Mouse (Mus musculus) embryonic facial prominence, embryonic 10.5 days (tissue): Measurements from ENCODE around the gene Ubap2. TPM values are rescaled to one million over a fixed set of nuclear protein-coding genes. Genes with fewer than 3 reads are reported as not detected.

Experiments
- DNase-seq: peaks from one replicate; pipeline ENCODE4 v3.0.0-alpha.2; 2017; ENCODE audit warnings: low spot score
- H3K27ac ChIP-seq: fragments of 300-500 bp; sonication (generic); replicated peaks from 2 replicates; pipeline ENCODE4 v1.5.1; 2016; ENCODE audit warnings: mild to moderate bottlenecking
- H3K27me3 ChIP-seq: fragments of 300-500 bp; sonication (generic); replicated peaks from 2 replicates; pipeline ENCODE4 v1.6.1; 2016; ENCODE audit warnings: low read depth, mild to moderate bottlenecking; ENCODE audit not compliant: poor library complexity, severe bottlenecking
- H3K36me3 ChIP-seq: fragments of 300-500 bp; sonication (generic); replicated peaks from 2 replicates; pipeline ENCODE4 v1.6.1; 2016; ENCODE audit warnings: mild to moderate bottlenecking, moderate library complexity
- H3K4me1 ChIP-seq: fragments of 300-500 bp; sonication (generic); 2 replicates; pipeline ENCODE4 v1.6.1; 2016
- H3K4me3 ChIP-seq: fragments of 300-500 bp; sonication (generic); 2 replicates; pipeline ENCODE4 v1.5.1; 2016; ENCODE audit warnings: mild to moderate bottlenecking, moderate library complexity
- H3K9me3 ChIP-seq: fragments of 300-500 bp; sonication (generic); 2 replicates; pipeline ENCODE4 v1.6.1; 2016; ENCODE audit warnings: mild to moderate bottlenecking
- WGBS: fragments of 180-500 bp; shearing (Covaris S2); methylation state at CpG from one replicate; pipeline ENCODE4 v1.1.7; 2016; 5-methylcytosine and 5-hydroxymethylcytosine counted together
- polyA plus RNA-seq: library from polyadenylated mRNA; unstranded; fragments of >200 nt; fragmentation: Nextera tagmentation; extraction: Ambion mirVana; gene quantifications from 2 replicates; pipeline ENCODE4 v1.2.1, GENCODE M21; 2016

Gene Ubap2
- polyA plus RNA-seq, 1 experiment from 2014 or later, result 95.7 TPM

DNA sequence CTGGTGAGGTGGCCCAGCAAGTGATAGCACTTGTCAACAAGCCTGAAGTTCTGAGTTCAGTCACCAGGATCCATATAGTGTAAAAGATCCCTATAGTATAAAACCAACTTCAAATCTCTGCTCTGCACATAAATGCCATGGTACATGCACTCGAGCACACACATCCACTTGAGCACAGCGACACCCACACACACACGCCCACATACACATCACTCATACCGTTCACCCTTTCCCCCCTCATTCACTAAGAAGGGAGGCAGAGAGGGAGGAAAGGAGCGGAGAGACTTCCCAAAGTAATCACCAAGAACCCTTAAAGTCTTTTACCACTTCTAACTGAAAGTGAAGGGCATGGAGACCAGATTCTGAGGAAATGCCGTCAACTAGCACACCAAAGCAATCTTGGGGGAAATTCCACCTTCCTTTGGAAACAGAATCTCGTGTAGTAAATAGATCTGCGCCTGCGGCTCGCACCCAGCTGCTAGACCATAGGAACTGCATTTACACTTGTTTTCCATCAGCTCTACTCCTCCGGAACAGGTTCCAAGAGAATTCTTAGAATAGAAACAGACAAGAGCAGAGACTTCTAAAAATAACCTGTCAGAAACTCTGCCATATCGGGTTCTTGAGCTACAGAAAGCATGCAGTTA is 19.3 kb downstream of the Ubap2 start:
- peaks cover 64% of the 10 kb centered on the region for H3K36me3 ChIP-seq
- DNase-seq, result no peak
- no peak overlapping the region for H3K4me3 ChIP-seq
- no peaks in the 10 kb centered on the region for H3K27me3 ChIP-seq
- H3K27ac ChIP-seq, result no peak overlapping the region
- no peaks in the 10 kb centered on the region for H3K4me1 ChIP-seq
- 93% methylated on average over 12 of the region's 12 CpGs for WGBS
- no peaks in the 10 kb centered on the region for H3K9me3 ChIP-seq

DNA sequence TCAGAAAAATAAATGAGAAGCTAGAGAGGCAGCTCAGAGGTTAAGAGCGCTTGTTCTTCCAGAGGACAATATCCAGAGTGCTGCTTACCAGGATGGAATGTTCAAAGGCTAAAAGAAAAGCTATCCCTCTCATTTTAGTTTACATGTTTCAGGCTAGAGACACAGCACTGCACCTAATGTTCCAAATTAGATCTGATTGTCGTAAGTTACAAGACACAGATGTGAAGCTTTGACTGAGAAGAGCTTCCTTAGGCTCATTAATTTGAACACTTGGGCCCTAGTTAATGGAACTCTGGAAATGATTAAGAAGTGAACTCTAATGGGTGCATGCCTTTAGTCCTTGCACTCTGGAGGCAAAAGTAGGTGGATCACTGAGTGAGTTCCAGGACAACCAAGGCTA is 21.2 kb downstream of the Ubap2 start:
- Histone ChIP-seq H3K9me3 (no peaks in the 10 kb centered on the region), H3K36me3 (peaks cover 73% of the 10 kb centered on the region), H3K27me3 (no peaks in the 10 kb centered on the region), H3K4me1 (no peaks in the 10 kb centered on the region), H3K4me3 (no peak overlapping the region), H3K27ac (no peak overlapping the region)
- no peak for DNase-seq
- 79% methylated on average over 2 of the region's 2 CpGs for WGBS

DNA sequence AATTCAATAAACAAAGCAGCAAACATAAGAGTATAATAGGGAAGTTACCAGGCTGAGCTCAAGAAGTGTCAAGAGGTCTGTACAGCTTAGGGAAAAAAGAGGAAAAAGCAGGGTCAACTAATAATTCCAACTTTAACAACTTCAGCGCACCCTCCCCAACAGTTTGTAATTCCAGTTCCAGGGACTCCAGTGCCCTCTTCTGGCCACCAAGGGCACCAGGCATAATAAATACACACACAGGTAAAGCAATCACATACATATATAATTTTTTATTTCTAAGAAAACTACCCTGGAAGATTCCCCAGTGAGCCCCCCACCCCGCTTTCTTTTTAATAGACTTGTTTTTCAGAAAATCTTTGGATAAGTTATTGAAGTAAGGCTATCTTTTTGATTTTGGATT is 29.5 kb downstream of the Ubap2 start:
- Histone ChIP-seq H3K4me3 (no peak overlapping the region), H3K4me1 (no peaks in the 10 kb centered on the region), H3K27ac (no peak overlapping the region), H3K9me3 (no peaks in the 10 kb centered on the region; the same call in 1 of the 2 replicates), H3K27me3 (no peaks in the 10 kb centered on the region), H3K36me3 (peaks cover 97% of the 10 kb centered on the region)
- no peak for DNase-seq
- WGBS, result 93% methylated on average over 2 of the region's 2 CpGs

DNA sequence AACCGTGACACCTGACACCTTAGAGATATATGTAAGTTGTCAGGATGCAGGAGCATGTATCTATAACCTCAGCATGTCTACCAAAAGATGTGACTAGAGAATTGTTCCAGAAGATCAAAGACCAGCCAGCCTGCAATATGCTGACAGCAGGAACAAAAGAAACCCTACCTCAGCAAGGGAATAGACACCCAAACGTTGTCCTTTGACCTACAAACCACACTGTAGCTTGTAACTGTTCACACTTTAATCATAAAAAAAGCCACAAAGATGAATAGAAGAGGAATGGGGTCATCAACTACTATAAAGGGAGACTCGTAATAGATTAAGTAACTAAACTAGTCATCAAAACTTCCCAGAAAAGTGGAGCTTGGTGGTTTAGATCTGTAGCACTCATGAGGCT is 34.0 kb downstream of the Ubap2 start:
- WGBS, result 85% methylated on average over 3 of the region's 3 CpGs
- H3K36me3 ChIP-seq, result peaks cover 76% of the 10 kb centered on the region

DNA sequence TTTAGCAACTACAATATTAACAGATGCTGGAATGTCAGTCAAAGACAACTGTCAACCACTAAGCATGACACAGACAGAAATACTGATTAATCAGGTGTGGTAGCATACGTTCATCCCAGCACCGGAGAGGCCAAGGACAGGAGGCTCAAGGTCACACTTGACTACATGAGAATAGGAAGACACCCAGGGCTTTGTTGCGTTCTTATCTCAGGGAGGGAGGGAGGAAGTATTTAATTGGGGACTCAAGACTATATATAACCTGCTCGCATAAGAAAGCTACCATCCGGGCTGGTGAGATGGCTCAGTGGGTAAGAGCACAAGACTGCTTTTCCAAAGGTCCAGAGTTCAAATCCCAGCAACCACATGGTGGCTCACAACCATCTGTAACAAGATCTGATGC is 39.3 kb downstream of the Ubap2 start:
- H3K36me3 ChIP-seq, result peaks cover 76% of the 10 kb centered on the region
- no peaks in the 10 kb centered on the region for H3K27me3 ChIP-seq
- DNase-seq, result no peak
- 95% methylated on average over 5 of the region's 5 CpGs for WGBS
- no peaks in the 10 kb centered on the region for H3K4me1 ChIP-seq
- H3K9me3 ChIP-seq, result no peaks in the 10 kb centered on the region
- H3K27ac ChIP-seq, result no peak overlapping the region
- no peak overlapping the region for H3K4me3 ChIP-seq

More for the DNA sequence above, 34.0 kb downstream of the Ubap2 start:
- Histone ChIP-seq H3K27ac (no peak overlapping the region), H3K4me1 (no peaks in the 10 kb centered on the region), H3K27me3 (no peaks in the 10 kb centered on the region), H3K9me3 (no peaks in the 10 kb centered on the region; the same call in 1 of the 2 replicates), H3K4me3 (no peak overlapping the region)
- DNase-seq, result no peak

DNA sequence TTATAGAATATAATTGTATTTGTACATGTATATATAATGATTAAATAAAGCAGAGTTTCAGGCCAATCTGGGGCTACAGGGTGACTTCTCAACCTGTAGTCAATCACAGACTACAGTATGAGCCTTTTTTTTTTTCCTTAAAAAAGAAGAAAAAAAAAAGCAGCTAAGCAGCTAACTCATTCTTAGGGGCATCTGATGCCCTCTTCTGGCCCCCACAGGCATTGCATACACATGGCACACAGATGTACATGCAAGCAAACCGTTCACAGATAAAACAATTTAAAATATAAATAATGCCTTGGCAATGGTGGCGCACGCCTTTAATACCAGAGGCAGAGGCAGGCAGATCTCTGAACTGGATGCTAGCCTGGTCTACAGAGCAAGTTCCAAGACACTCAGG is 48.6 kb downstream of the Ubap2 start:
- peaks cover 100% of the 10 kb centered on the region for H3K36me3 ChIP-seq
- WGBS, result 86% methylated on average over 3 of the region's 3 CpGs

DNA sequence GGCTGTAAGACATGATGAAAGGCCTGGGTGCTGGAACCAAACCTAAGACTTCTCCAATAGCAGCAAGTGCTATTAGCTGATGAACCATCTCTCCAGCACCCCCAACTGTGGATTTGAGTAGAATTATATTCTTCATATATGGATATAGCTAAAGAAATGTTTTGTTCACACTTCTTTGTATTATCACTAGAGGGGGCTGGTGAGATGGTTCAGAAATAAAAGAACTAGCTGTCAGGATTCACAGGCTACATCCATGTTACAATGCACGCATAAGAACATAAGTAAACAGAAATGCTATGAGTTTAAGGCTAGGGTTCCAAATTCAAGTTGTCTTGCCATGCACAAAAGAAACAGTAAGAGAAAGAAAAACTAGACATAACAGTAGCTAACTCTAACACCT is 49.5 kb downstream of the Ubap2 start:
- Histone ChIP-seq H3K9me3 (no peaks in the 10 kb centered on the region), H3K4me3 (no peak overlapping the region), H3K27me3 (no peaks in the 10 kb centered on the region), H3K27ac (no peak overlapping the region), H3K4me1 (no peaks in the 10 kb centered on the region), H3K36me3 (peaks cover 100% of the 10 kb centered on the region)
- DNase-seq, result no peak
- 91% methylated on average over 1 of the region's 1 CpGs for WGBS

More for the DNA sequence above, 48.6 kb downstream of the Ubap2 start:
- no peak overlapping the region for H3K4me3 ChIP-seq
- H3K27me3 ChIP-seq, result no peaks in the 10 kb centered on the region
- DNase-seq, result peak; percentile 51
- no peak overlapping the region for H3K27ac ChIP-seq
- H3K4me1 ChIP-seq, result no peaks in the 10 kb centered on the region
- no peaks in the 10 kb centered on the region for H3K9me3 ChIP-seq

DNA sequence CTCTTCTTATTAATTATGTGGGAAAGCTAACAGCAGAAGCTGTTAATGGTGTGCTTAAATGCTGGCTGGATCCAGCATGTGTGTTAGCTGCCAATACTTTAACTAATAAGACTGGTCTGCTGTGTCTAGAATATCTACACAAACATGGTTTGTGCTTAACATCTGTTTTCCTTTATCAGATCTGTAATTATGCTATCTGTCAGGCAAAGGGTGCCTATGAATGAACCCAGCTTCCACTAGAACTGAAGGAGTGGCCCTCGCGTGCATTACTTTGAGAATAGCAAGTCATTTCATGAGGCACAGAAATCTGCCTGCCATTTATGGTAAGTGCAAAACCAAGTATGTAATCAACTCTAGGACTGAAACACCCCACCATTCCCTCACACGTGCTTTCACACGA is 66.9 kb downstream of the Ubap2 start:
- WGBS, result 88% methylated on average over 4 of the region's 4 CpGs
- peaks cover 100% of the 10 kb centered on the region for H3K36me3 ChIP-seq

DNA sequence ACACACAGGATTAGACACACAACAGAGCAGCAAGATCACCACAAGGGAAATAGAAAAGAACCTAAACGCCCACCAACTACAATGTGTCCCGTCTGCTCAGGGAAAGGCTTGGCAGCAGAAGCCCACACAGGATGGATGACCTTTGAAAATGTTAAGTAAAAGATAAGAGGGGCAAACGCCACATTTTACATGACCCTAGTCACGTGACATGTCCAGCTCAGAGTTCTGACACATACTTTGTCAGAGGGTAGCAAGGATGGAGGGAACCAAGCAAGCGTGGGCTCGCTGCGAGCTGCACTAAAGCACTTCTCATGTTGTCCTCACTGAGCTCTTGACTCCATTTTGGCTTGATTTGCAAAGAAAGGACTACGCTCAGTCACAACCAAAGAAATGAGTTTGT is 69.2 kb downstream of the Ubap2 start:
- Histone ChIP-seq H3K27me3 (no peaks in the 10 kb centered on the region), H3K27ac (no peak overlapping the region), H3K9me3 (no peaks in the 10 kb centered on the region), H3K4me1 (no peaks in the 10 kb centered on the region), H3K4me3 (no peak overlapping the region), H3K36me3 (peaks cover 100% of the 10 kb centered on the region)
- WGBS, result 95% methylated on average over 8 of the region's 8 CpGs
- no peak for DNase-seq

More for the DNA sequence above, 66.9 kb downstream of the Ubap2 start:
- H3K4me3 ChIP-seq, result no peak overlapping the region
- H3K27me3 ChIP-seq, result no peaks in the 10 kb centered on the region
- no peak overlapping the region for H3K27ac ChIP-seq
- H3K4me1 ChIP-seq, result no peaks in the 10 kb centered on the region
- DNase-seq, result no peak
- no peaks in the 10 kb centered on the region for H3K9me3 ChIP-seq

DNA sequence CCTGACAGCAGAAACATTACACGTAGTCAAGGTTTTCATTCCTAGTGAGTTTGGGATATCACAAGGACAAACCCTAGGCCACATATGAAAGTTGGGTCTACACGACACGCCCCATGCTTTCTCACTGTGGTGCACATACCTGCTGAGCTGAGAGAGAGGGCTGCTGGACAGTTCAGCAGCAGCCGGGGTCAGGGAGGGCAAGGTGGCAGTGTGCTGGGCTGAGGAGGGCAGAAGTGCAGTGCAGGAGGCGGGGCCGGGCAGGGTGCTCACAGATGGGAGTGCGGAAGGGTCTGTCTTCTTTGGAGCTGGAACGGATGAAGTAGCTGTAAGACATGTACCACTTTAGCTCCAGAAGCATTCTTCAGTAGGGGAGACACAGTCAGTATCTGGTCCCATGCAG is 72.8 kb downstream of the Ubap2 start:
- H3K4me1 ChIP-seq, result no peaks in the 10 kb centered on the region
- no peak for DNase-seq
- no peaks in the 10 kb centered on the region for H3K9me3 ChIP-seq
- H3K27me3 ChIP-seq, result no peaks in the 10 kb centered on the region
- WGBS, result 89% methylated on average over 8 of the region's 8 CpGs
- H3K4me3 ChIP-seq, result no peak overlapping the region
- H3K36me3 ChIP-seq, result peaks cover 100% of the 10 kb centered on the region
- no peak overlapping the region for H3K27ac ChIP-seq

DNA sequence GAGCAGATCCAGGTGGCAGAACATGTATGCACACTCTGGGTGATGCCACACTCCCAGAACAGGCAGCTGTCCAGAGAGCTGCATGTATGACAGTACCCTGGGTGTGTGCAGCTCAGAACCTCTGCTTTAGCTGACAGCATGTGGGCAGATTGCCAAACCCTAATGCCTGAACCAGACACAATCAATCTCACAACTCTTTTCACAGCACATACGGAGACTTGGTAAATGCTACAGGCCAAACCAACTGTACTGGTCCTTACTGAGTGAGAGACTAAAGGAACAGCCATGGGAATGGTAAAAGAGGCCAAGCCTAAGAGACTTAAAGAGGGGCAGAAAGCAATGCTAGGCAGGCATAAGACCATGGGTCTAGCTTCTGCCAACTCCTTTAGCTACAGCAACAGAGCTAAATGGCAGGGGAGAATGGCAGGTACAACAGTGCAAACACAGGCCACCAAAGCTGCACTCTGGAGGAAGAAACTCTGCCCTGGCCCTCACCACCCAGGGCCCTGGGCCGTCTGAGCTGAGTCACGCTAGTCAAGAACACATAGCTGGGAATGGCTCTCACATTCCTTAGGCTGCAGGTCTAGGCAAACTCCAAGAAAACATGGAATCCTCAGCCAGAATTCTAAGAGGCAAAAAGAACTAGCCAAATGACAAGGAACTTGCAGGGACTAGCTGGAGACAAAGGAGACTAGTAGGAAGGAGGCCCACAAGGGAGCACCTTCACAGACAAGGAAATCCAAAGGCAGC is 77.9 kb downstream of the Ubap2 start:
- no peaks in the 10 kb centered on the region for H3K27me3 ChIP-seq
- no peak for DNase-seq
- H3K36me3 ChIP-seq, result peaks cover 100% of the 10 kb centered on the region
- 89% methylated on average over 3 of the region's 3 CpGs for WGBS
- no peak overlapping the region for H3K27ac ChIP-seq
- H3K4me1 ChIP-seq, result no peaks in the 10 kb centered on the region
- no peaks in the 10 kb centered on the region for H3K9me3 ChIP-seq
- no peak overlapping the region for H3K4me3 ChIP-seq

DNA sequence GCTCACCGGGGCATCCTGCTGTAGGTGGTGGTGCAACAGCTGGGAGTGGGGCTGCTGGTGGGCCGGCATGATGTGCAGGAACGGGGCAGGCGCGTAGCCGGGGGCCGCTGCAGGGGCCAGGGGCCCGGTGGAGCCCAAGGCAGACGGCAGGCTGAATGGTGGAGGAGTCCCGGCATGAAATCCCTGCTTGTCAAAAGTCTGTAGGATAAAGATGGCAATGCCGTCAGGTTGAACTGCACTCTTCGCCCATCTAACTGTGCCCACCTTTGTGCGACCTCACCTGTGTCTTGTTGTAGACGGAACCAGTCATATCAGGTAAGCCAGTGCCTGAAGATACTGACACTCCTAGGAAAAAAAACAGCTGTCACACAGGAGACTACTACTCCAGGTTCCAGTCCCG is 79.6 kb downstream of the Ubap2 start:
- 91% methylated on average over 15 of the region's 15 CpGs for WGBS
- DNase-seq, result no peak
- Histone ChIP-seq H3K27me3 (no peaks in the 10 kb centered on the region), H3K4me3 (no peak overlapping the region), H3K36me3 (peaks cover 99% of the 10 kb centered on the region), H3K27ac (no peak overlapping the region), H3K9me3 (no peaks in the 10 kb centered on the region), H3K4me1 (no peaks in the 10 kb centered on the region)
